Mouse (Mus musculus) layer of hippocampus, adult 8-10 months (tissue): ENCODE results near the gene Dnajc22. TPM values are rescaled to one million over a fixed set of nuclear protein-coding genes. Genes with fewer than 3 reads are reported as not detected.

Experiments
- DNase-seq, 2 experiments: peaks; one replicate each; pipeline ENCODE4 v3.0.0; 2022; ENCODE audit warnings: low spot score in 2 of 2
- microRNA-seq, 2 experiments: library from miRNA; unstranded; fragments of <30 nt; microRNA quantifications; one replicate each; pipeline ENCODE4 v1.2.0; 2022
- total RNA-seq, 4 experiments: library from RNA; stranded (reverse); gene quantifications; 2 replicates each; pipeline ENCODE4 v1.2.4; 2022

Gene Dnajc22
- total RNA-seq, 4 experiments from 2014 or later, result 0.31 to 0.39 (median 0.34) TPM; not detected in 1

DNA sequence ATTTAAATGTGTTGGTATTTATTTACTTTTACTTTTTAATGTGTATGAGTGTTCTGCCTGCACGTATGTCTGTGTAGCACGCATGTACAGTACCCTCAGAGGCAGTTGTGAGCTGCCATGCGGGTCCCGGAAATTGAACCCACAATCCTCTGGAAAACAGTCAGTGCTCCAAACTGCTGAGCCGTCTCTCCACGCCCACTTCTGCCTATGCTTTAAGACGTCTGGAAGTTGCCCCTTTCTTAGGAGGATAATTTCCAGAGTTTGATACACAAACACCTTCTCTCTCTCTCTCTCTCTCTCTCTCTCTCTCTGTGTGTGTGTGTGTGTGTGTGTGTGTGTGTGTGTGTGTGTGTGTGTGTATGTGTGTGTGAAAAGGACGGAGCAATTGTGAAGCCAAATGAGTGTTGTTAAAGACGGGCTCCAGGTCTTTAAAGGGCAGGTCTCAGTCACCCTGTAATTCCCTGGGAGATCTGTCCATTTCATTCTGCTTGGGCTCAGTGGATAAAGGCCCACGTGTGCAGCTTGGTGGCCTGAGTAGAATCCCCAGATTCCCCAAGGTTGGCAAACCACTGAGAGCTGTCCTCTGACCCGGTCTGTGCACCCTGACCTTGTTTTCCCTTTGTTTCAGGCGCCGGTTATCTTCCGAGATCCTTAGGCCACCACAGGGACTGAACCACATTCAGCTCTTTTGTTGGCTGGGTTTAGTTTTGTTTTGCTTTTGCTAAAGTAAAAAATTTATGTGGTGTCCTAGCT is 21.5 kb downstream of the Dnajc22 start:
- no peak for DNase-seq

DNA sequence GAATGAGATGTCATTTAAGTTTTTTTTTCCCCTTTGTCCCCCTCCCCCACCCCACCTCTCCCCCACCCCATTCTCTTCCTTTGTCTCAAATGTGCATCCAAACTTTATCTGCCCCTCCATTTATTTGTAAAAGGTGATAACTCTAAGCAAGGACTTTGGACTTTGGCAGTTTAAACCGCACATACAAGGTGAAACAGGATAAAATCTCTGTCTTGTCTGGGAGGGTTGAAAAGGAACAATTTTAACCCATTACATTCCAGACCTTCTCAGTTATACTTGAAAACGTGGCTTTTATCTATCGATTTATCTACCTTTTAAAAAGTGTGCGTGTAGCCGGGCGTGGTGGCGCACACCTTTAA is 22.1 kb downstream of the Dnajc22 start:
- DNase-seq, result no peak

DNA sequence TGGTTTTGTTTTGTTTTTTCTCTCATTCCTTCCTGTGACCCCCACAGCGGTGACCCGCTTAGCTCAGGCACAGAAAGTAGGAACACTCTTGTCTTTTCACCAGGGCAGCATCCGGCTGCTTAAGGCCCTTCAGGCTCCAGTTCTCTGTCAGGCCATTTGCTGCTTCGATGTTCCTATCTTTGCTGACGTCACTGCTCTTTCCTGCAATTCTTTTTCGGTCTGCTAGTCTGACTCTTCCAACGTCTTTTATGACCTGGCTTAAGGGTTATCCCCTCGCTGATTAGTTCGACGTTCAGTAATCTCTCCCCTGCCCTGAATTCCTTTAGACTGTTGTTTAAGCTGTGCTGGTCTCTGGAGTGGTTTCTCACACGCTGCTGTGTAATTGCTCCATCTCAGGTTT is 23.6 kb downstream of the Dnajc22 start:
- DNase-seq, result no peak

DNA sequence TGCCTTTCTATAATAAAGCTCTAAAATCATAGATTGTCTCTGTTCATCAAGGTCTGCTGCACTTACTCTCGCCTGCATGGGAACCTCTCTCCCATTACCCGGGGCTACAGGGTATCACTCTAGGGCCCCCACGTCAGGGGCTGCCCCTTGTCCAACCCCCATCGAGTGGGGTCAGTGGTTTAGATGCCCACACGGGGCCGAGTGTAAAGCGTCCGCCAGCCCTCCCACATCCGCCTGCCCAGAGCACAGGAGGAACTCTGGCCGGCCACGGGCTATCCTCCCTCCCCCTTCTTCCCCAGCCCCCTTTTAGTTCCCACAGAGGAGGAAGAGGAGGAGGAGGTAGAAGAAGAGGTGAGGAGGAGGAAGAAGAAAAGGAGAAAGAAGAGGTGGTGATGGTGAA is 27.8 kb downstream of the Dnajc22 start:
- no peak for DNase-seq

DNA sequence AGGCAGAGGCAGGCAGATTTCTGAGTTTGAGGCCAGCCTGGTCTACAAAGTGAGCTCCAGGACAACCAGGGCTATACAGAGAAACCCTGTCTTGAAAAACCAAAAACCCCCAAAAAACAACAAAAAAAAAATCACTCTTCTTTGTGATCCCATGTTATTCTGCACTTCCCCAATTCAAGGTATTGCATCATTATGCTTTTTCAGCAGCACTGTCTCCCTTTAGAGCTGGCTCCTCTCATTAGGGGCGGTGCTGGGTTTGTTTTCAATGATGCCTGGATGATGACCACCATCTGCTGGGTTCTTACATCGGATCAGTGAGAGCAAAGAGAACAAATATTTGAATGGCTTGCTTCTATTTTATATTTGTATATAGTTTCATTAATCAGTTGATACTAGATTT is 29.7 kb downstream of the Dnajc22 start:
- no peak for DNase-seq

DNA sequence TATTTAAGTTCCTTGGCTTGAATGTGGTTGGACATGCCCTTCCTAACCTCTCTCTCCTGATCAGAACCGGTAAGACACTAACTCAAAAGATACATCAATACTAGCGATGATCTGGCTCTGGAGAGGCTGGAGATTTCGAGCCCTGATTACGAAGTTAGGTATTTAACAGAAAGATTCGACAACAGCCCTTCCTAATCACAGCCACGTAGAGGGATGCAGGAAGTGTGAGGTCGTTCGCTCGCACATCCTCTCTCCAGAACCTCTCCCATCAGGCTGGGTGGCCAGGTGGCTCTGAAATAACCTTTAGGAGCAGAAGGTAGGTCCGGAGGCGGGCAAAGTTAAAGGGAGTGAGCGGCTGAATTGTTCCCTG is 32.7 kb downstream of the Dnajc22 start, which contains the start of gene Spats2:
Spats2 (plus strand) TSS at position 206 of the 370 bp plus-strand sequence.
- DNase-seq, result no peak

DNA sequence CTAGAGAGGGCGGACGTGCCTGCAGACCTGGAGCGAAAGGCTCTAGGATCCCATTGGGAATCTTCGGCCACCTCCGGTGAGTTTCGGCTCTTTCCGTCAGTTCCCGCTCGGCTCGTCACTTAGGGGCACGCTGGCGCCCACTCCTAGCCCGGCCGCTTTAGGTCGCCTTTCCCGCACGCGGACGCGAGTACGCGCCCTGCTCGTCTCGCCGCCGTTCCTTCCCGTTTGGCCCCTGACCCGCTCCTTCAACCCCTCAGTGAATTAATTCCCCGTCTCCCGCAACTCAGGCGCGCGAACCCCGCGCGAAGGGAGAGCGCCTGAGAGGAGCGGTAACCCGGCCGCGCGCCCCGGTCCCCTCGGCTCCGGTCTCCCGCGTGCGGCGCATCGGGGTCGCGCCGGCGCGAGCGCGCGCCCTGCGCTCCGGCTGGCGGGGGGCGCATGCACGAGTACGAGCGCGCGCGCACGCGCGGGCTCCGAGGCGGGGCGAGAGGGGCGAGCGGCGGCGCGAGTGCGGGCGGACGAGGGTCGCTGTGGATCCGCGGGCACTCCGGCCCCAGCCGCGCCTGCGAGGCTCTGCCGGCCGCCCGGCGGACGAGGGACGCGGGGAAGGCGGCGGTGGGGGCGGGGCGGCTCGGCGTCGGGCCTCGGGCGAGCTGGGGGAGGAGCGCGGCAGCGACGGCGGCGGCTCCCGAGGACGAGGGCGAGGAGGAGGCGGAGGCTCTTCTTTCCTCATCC is 33.3 kb downstream of the Dnajc22 start:
- DNase-seq, result peak; percentile 72 to 79

DNA sequence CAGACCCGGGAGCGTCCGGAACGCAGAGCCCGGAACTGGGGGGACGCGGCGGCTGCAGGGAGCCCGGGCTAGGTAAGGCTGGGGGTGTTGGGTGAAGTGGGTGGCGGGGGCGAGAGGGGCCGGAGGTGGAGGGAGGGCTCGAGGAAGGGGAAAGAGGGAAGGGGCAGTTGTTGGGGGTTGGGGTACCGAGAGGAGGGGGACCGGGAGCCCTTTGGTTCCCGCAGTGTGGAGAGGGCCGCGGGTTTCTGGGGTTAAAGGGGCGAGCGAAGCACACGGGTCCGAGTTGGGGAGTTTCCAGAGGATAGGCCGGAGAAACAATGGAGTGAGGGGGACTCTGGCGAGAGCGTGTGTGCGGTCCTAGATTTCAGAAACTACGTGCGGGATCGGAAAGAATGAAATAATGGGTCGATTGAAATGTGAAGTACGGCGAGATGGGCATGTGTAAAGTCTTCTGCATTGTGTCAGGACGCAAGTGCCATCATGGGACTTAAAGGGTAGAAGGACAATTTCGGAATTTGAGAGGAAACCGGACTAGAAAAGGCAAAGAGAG is 33.9 kb downstream of the Dnajc22 start:
- no peak for DNase-seq

DNA sequence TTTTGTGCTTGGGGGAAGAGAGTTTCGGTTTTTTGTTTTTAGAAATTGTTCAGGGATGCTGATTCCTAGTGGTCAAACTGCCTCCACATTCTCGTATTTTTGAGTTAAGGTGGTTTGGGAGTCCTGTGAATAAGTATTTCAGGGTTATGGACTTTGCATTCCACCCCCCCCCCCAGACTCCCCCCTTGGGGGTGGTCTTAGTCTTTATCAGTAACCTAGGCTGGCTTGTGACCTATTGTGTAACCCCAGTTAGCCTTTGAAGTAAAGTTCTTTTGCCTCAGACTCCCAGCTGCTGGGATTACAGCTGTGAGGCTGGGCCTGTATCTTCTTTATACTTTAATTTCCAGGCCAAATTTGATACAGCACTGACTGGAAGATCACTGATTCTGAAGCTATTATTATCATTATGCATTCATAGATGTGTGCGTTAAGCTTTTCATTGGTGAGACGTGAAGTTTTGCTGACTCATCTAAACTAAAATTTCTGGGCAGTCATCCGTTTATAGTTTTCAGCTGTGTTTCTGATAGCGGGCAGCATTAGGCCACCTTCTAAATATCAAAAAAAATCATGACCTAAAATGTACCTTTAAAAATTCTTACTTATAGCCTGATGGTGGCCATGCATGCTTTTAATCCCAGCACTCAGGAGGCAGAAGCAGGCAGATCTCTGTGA is 35.0 kb downstream of the Dnajc22 start:
- DNase-seq, result no peak

DNA sequence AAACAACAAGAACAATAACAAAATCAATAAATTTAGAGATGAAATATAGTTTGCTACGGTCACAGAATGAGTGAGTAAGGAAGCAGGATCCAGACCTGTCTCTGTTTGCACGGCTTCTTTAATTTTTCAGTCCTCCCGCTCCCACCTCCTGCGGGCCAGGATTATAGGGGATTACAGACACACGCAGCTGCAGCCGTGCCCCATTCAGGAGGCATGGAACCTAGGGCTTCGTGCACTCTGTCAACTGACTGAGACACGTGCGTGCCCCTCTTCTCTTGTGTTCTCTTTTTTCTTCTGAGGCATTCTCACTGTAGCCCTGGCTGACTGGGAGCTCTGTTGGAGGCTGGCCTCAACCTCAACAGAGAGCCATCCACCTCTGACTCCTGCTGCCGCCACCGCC is 36.5 kb downstream of the Dnajc22 start:
- no peak for DNase-seq

DNA sequence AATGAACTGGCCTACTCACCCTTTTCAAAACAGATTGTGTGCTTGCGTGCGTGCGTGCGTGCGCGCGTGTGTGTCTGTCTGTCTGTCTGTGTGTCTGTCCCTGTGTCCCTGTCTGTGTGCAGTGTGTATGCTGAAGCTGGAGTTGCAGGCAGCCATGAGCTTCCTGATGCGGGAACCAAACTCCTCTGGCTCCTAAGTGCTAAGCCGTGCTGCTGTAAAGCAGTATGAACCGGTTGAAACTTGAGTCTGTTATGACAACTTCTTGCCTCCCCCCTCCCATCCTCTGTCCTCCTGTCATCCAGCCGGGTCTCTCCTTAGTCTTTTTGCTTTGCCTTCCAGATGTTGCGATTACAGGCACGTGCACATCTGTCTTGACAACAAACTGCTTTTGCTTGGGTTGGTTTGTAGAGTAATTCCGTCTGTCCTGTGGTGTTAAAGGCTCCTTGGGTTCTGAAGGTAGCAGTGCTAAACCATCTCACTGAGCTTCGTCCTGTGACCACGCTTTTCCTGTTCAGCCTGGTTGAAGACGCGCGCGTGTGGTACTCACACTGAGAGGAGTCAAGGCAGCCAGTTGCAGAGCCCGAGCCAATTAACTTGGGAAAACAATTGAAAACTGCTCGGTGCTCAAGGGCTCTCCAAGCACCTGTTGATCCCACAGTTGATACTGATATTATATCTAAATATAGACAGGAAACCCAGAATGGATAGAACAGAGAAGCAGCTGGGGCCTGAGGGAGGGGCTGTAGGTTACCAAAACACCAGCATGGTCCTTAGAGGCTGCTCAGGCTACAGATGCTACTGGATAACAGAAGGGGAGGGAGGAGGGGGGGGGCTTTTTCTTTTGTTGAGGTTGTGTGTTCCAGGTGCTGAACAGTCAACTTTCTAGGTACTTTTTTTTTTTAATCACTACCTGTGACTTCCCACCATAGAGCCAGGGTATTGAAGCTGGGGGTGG is 37.3 kb downstream of the Dnajc22 start:
- no peak for DNase-seq

DNA sequence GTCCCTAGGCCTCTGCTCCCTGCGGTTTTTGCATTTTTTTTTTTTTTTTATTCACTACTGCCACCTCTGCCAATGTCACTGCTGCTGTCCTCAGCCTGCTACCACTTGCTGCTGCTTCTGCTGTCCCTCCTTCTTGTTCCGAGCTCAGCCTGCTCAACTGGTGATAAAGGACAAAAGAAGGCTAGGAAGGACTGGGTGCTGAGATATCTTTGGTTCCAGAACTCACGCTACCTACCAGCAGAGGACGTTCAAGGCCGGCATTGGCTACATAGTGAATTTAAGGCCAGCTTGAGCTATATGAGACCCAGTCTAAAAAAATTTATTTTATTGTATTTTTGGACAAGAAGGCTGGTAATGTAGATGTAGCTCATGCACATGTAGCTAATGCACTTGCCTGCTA is 45.4 kb downstream of the Dnajc22 start:
- no peak for DNase-seq

DNA sequence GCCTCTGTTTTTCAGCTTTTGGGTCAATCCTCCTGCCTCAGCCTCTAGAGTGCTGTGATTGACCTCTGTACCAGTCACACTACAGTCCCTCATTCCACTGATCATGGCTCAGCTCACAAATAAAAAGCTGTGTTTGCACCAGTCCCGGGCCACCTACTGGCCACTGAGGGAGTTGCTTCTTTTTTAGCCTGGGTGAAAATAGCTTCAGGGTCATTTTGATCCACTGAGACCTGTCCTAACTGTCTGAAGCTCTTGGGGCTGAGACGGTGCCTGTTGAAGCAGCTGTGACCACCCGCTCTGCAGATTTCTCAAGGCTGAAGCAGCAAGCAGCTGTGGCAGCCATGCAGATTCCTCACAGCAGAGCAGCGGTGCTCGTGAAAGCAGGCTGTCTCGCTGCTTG is 46.7 kb downstream of the Dnajc22 start:
- DNase-seq, result no peak

DNA sequence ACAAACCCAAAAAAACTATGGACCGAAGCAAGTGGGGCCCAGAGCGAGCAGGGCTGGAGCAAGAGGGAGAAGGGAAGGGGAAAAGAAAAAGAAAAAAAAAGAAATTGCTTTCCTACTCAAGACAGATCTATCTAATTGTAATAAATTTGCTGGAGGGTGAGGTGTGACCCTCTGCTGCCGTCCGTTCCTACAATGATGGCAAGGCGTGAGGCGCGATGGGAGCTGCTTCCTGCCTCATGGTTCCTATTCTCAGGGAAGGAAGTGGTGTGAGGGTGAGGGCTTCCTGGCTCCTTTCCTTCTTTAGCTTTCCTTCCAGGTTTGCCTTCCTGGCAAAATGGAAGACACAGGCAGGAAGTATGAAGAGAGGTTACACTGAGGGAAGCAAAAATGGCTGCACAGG is 57.5 kb downstream of the Dnajc22 start:
- no peak for DNase-seq

DNA sequence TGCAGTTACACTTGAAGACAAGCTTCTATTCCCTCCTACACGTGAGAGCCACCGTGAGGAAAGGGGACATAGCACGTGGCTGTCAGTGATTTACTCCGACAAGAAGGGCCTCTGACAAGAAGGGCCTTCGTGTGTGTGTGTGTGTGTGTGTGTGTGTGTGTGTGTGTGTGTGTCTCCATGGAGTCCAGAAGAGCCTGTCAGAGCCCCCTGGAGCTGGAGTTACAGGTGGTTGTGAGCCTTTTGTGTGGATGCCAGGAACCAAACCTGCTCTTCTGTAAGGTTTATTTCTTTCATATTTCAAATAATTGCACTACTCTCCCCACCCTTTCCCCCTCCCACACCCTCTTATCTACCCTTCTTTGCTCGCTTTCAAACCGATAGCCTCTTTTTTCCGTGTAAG is 58.4 kb downstream of the Dnajc22 start:
- no peak for DNase-seq

DNA sequence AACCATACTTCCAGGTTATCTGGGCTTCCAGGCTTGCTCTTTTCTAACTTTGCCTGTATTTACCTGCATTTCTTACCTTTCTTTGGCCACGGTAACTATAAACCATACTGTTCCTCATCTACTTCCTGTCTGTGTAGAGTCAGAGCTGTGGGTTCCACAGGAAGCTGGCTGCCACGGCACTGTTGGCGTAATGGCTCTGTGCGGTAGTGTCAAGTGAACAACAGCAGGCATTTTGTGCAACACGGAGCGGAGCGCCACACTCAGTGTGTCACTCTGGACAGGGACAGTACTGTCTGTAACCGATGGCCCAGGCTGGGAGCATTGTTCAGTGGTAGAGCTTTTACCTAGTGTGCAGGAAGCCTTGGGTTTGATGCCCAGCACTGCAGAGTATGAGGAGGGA is 60.5 kb downstream of the Dnajc22 start:
- no peak for DNase-seq

Small RNA genes lying within 50 kb of the gene (microRNA-seq; reads per million reads assigned to microRNA genes)
- 0 to 0.25 reads per million in 2 experiments for gene Mir6960

Other genes with a start within 250 kb of the Dnajc22 start
- 10 to 100 TPM; 77.8 to 96.0 (median 89.6) TPM for gene Kmt2d, start 222.0 kb upstream of the Dnajc22 start, total RNA-seq
- 10 to 100 TPM in 1 of 4 experiments, 1 to 10 TPM in 3; 4.9 to 10.4 (median 7.9) TPM for gene Rhebl1, start 198.6 kb upstream of the Dnajc22 start, total RNA-seq
- gene Dhh, start 194.6 kb upstream of the Dnajc22 start, total RNA-seq, result under 1 TPM in 3 of 4 experiments, not detected in 1; 0.18 to 0.34 (median 0.23) TPM
- 10 to 100 TPM; 17.9 to 21.8 (median 19.6) TPM for gene Lmbr1l, start 174.9 kb upstream of the Dnajc22 start, total RNA-seq
- gene Tuba1b, start 158.6 kb upstream of the Dnajc22 start, total RNA-seq, result 100 to 1,000 TPM; 488 to 526 (median 515) TPM
- not detected for gene Gm49450, start 139.6 kb upstream of the Dnajc22 start, total RNA-seq
- 100 to 1,000 TPM; 800 to 882 (median 860) TPM for gene Tuba1a, start 139.5 kb upstream of the Dnajc22 start, total RNA-seq
- gene Tuba1c, start 63.3 kb upstream of the Dnajc22 start, total RNA-seq, result 10 to 100 TPM; 47.7 to 64.5 (median 52.7) TPM
- gene Prph, start 38.0 kb upstream of the Dnajc22 start, total RNA-seq, result 1 to 10 TPM in 3 of 4 experiments, under 1 TPM in 1; 0.96 to 1.9 (median 1.4) TPM
- under 1 TPM; 0.33 to 0.66 (median 0.46) TPM for gene Troap, start 18.6 kb upstream of the Dnajc22 start, total RNA-seq
- gene C1ql4, start 5.4 kb upstream of the Dnajc22 start, total RNA-seq, result under 1 TPM in 1 of 4 experiments, not detected in 3; 0.21 TPM
- 10 to 100 TPM; 29.6 to 31.8 (median 30.0) TPM for gene Spats2, start 32.7 kb downstream of the Dnajc22 start, total RNA-seq
- gene Kcnh3, start 131.7 kb downstream of the Dnajc22 start, total RNA-seq, result 10 to 100 TPM; 77.9 to 90.0 (median 86.8) TPM
- 10 to 100 TPM; 69.6 to 85.0 (median 73.3) TPM for gene Mcrs1, start 158.8 kb downstream of the Dnajc22 start, total RNA-seq
- 100 to 1,000 TPM in 1 of 4 experiments, 10 to 100 TPM in 3; 93.1 to 117 (median 99.9) TPM for gene Prpf40b, start 201.9 kb downstream of the Dnajc22 start, total RNA-seq
- 1 to 10 TPM in 3 of 4 experiments, under 1 TPM in 1; 0.61 to 2.6 (median 1.6) TPM for gene Fam186b, start 202.7 kb downstream of the Dnajc22 start, total RNA-seq